Mouse (Mus musculus): Measurements from ENCODE around the gene Mfap1b. TPM values are rescaled to one million over a fixed set of nuclear protein-coding genes. Genes with fewer than 3 reads are reported as not detected.

The Mfap1b gene
- polyA plus RNA-seq, 1 experiment from 2014 or later: 65.0 TPM

DNA sequence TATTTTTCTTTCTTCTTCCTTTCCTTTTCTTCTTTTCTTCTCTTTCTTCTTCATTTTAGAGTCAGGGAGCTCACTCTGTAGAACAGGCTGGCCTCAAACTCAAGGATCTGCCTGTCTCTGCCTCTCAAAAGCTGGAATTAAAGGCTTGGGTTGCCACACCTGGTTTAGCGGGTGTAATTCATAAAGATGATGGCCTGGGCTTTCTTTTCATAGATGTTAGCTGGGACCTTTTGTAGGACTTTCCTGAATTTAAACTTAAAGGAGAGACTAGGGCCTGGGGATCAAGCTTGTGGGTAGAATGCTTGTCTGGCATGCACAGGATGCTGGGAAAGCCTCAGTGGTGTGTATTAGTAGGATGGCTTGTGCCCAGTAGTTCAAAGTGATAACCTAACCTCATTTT lies 29.7 kb downstream of the Mfap1b start, which contains the start of gene Ell3:
Gene Ell3 (minus strand): TSS at position 101 of the 400 bp plus-strand sequence.
- H3K4me3 ChIP-seq (replicated peaks; ENCODE audit: low read length): no peak within 1 kb of the TSS
- H3K4me1 ChIP-seq (replicated peaks; ENCODE audit: control insufficient read depth, insufficient read depth, low read length): peaks cover 12% of the 10 kb centered on the region; the same call in 1 of the 2 replicates
- H3K4me2 ChIP-seq (replicated peaks): 0 out of 2 replicates have a peak within 1 kb of the TSS, but pooled peaks have one; percentile 51
- H3K27me3 ChIP-seq (ENCODE audit: control insufficient read depth, insufficient read depth, low read length): peaks cover 26% of the 10 kb centered on the region
- ATAC-seq (ENCODE audit: low FRiP score): no peak
- H3K9me3 ChIP-seq (ENCODE audit: control insufficient read depth, low read length): no peaks in the 10 kb centered on the region
- no peak within 1 kb of the TSS for H3K27ac ChIP-seq
- 93% methylated on average over 1 of the region's 1 CpGs for WGBS
- DNase-seq (ENCODE audit: low spot score): no peak
- H3K36me3 ChIP-seq (replicated peaks; ENCODE audit: control insufficient read depth, insufficient read depth): peaks cover 10% of the 10 kb centered on the region
- H3K9ac ChIP-seq: no peak within 1 kb of the TSS

DNA sequence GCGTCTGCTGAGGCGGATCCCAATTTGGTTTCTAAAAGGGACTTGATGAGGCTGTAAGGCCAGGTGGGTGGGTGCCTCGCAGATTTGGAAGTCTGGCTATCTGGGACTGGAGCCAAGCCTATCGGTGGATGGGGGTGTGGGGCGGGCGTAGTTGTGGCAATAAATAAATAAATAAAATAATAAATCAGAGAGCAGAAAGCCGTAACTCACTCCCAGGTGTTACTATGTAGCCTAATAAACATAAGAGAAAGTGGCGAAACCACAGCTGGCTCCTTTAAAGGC lies 30.9 kb downstream of the Mfap1b start:
- Histone ChIP-seq H3K27ac (no peak overlapping the region), H3K4me2 (replicated peaks) (peak overlapping the region; percentile 51), H3K4me1 (replicated peaks; ENCODE audit: control insufficient read depth, insufficient read depth, low read length) (peaks cover 12% of the 10 kb centered on the region; the same call in 1 of the 2 replicates), H3K27me3 (ENCODE audit: control insufficient read depth, insufficient read depth, low read length) (peaks cover 26% of the 10 kb centered on the region), H3K36me3 (replicated peaks; ENCODE audit: control insufficient read depth, insufficient read depth) (peaks cover 22% of the 10 kb centered on the region), H3K9me3 (ENCODE audit: control insufficient read depth, low read length) (no peaks in the 10 kb centered on the region), H3K4me3 (replicated peaks; ENCODE audit: low read length) (peak overlapping the region; percentile 19; the same call in 1 of the 2 replicates), H3K9ac (no peak overlapping the region)
- WGBS: 15% methylated on average over 8 of the region's 8 CpGs
- DNase-seq (ENCODE audit: low spot score): no peak
- ATAC-seq (ENCODE audit: low FRiP score): no peak

DNA sequence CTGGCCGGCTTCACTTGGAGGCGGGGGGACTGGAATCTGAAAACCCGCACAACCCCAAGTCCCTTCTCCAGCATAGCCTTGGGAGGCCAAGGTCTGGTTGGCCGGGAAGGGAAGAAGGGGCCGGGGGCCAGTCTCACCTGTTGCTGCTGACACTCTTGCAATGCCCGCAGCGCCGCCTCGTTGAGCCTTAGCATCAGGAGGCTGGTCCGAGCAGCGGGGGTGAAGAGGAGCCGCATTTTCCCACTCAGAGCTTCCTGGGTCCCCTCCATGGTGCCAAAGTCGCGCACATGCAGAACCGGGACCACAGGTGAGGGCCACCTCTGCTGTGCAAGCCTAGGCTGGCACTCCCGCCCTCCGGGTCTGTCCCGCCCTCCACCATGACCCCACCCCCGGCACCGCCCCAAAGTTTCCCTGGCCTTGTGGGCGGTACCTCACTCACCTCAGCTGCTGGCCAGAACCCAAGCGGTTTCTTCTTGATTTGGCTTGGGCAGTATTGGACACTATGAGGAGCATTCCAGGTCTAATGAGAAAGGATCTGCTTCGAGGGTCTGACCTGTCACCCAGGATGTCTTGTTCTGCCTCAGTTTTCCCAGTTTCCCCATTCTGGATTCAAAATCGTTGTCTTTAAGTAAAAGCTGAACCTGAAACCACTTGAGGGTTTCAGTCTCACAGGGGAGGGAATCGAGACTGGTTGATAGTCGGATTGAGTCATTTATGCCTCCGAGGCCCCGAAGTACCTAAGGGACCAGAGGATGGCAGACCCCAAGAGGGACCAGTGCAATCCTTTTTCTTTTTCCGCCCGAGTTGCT lies 31.4 kb downstream of the Mfap1b start:
- DNase-seq (ENCODE audit: low spot score) (no peak), ATAC-seq (ENCODE audit: low FRiP score) (no peak; the same call in 1 of the 2 replicates)
- Histone ChIP-seq H3K4me1 (replicated peaks; ENCODE audit: control insufficient read depth, insufficient read depth, low read length) (peaks cover 12% of the 10 kb centered on the region; the same call in 1 of the 2 replicates), H3K9me3 (ENCODE audit: control insufficient read depth, low read length) (no peaks in the 10 kb centered on the region), H3K27ac (no peak overlapping the region), H3K9ac (no peak overlapping the region), H3K4me3 (replicated peaks; ENCODE audit: low read length) (peak overlapping the region; percentile 19), H3K4me2 (replicated peaks) (peak overlapping the region; percentile 51), H3K36me3 (replicated peaks; ENCODE audit: control insufficient read depth, insufficient read depth) (peaks cover 27% of the 10 kb centered on the region), H3K27me3 (ENCODE audit: control insufficient read depth, insufficient read depth, low read length) (peaks cover 26% of the 10 kb centered on the region)
- WGBS: under 1% methylated on average over 30 of the region's 30 CpGs

DNA sequence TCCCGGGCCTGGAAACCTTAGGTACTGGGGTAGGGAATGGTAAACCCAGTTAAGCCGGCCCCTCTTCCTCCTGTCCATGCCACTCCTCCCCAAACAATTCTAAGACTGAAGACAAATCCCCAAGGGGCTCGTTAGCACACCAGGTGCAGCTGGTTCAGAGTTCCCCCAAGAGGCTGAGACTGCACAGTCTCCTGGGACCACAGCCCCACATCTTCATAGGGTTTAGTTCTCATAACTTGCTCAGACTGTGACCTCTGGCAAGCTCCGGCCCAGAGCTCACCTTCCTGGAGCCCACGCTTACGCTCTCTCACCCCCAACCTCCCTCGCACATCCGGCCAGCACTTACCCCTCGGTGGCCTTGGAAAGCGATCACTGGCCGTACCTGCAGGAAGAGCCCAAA lies 32.1 kb downstream of the Mfap1b start:
- 13% methylated on average over 11 of the region's 11 CpGs for WGBS
- peaks cover 12% of the 10 kb centered on the region; the same call in 1 of the 2 replicates for H3K4me1 ChIP-seq (replicated peaks; ENCODE audit: control insufficient read depth, insufficient read depth, low read length)
- DNase-seq (ENCODE audit: low spot score) (no peak), ATAC-seq (ENCODE audit: low FRiP score) (no peak)
- peak overlapping the region; percentile 51 for H3K4me2 ChIP-seq (replicated peaks)
- no peak overlapping the region for H3K9ac ChIP-seq
- no peak overlapping the region for H3K27ac ChIP-seq
- no peaks in the 10 kb centered on the region for H3K9me3 ChIP-seq (ENCODE audit: control insufficient read depth, low read length)
- H3K4me3 ChIP-seq (replicated peaks; ENCODE audit: low read length): peak overlapping the region; percentile 19
- peaks cover 26% of the 10 kb centered on the region for H3K27me3 ChIP-seq (ENCODE audit: control insufficient read depth, insufficient read depth, low read length)
- peaks cover 34% of the 10 kb centered on the region for H3K36me3 ChIP-seq (replicated peaks; ENCODE audit: control insufficient read depth, insufficient read depth)

DNA sequence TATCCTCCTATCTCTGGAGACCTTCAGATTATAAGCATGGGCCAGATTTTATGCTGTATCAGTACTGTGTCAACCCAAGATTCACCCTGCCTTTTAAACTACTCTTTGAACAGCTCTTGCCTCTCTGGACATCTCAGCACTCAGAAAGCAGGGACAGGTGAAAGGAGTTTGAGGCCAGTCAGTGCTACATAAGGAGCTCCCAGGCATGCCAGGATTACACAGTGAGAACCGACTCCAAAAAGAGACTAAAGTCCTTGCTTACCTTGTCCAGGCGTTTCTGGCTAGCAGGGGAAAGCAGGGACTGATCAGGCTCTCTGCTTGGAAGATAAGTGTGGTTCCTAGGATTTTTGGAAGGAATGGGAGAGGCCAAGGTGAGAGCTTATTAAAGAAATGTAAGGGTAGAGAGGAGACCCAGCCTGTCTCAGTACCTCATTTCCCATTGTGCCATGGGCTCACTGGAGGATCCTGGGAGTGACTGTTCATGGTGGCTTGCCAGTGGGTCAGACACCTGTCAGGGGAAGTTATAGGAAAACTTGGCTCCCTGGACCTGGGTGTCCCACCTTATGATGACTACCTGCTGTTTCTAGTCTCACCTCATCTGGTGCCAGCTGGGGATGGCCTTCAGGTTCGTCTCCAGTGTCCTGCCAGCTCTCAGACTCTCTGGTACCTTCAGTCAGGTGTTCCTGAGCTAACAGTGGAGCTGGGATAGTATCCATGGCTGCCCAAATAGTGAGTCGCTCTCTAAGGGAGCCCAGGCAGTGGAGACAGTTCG lies 32.8 kb downstream of the Mfap1b start:
- Histone ChIP-seq H3K4me1 (replicated peaks; ENCODE audit: control insufficient read depth, insufficient read depth, low read length) (peaks cover 12% of the 10 kb centered on the region; the same call in 1 of the 2 replicates), H3K4me3 (replicated peaks; ENCODE audit: low read length) (no peak overlapping the region), H3K9me3 (ENCODE audit: control insufficient read depth, low read length) (no peaks in the 10 kb centered on the region), H3K4me2 (replicated peaks) (no peak overlapping the region), H3K36me3 (replicated peaks; ENCODE audit: control insufficient read depth, insufficient read depth) (peaks cover 42% of the 10 kb centered on the region), H3K27ac (no peak overlapping the region), H3K9ac (no peak overlapping the region), H3K27me3 (ENCODE audit: control insufficient read depth, insufficient read depth, low read length) (peaks cover 26% of the 10 kb centered on the region)
- 67% methylated on average over 5 of the region's 5 CpGs for WGBS
- ATAC-seq (ENCODE audit: low FRiP score) (no peak), DNase-seq (ENCODE audit: low spot score) (no peak)

DNA sequence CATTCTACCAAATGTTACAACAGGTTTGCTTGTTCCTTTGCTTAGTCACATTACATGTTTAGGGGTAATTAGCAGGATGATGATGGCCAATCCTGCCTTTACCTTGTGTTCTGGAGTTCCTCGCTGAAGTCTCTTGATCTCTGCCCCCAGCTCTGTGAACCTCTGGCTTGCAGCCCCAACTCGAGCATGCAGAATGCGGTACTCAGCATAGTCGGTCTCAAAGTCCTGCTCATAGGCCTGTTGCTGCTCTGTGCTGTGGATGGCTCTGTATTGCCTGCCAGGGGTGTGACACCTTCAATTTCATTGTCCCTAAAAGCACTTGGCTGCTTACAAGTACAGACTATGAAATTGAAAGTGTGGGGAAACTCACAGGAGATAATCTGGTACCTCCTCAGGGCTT lies 34.1 kb downstream of the Mfap1b start:
- no peaks in the 10 kb centered on the region for H3K9me3 ChIP-seq (ENCODE audit: control insufficient read depth, low read length)
- ATAC-seq (ENCODE audit: low FRiP score): no peak
- H3K4me1 ChIP-seq (replicated peaks; ENCODE audit: control insufficient read depth, insufficient read depth, low read length): peaks cover 12% of the 10 kb centered on the region; the same call in 1 of the 2 replicates
- 76% methylated on average over 4 of the region's 4 CpGs for WGBS
- DNase-seq (ENCODE audit: low spot score): no peak
- H3K27ac ChIP-seq: no peak overlapping the region
- no peak overlapping the region for H3K9ac ChIP-seq
- H3K36me3 ChIP-seq (replicated peaks; ENCODE audit: control insufficient read depth, insufficient read depth): peaks cover 54% of the 10 kb centered on the region
- no peak overlapping the region for H3K4me2 ChIP-seq (replicated peaks)
- H3K27me3 ChIP-seq (ENCODE audit: control insufficient read depth, insufficient read depth, low read length): peaks cover 26% of the 10 kb centered on the region
- no peak overlapping the region for H3K4me3 ChIP-seq (replicated peaks; ENCODE audit: low read length)

DNA sequence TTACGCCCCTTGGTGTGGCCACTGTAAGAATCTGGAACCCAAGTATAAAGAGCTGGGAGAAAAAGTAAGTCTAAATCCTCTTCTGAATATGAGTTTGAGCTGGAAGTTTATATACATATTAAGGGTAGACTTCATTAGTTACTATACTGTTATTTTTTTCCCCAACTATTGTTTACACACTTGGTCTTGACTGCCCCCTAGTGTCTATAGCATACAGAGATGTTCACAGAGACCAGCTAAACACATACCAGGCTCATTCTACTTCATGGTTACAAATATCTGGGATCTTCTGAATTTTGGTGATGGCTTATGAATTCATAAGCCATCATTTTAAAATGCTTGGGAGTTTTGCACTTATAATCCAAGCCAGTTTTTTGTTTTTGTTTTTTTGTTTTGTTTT lies 39.0 kb downstream of the Mfap1b start:
- 94% methylated on average over 1 of the region's 1 CpGs for WGBS
- H3K36me3 ChIP-seq (replicated peaks; ENCODE audit: control insufficient read depth, insufficient read depth): peaks cover 99% of the 10 kb centered on the region
- H3K4me2 ChIP-seq (replicated peaks): no peak overlapping the region
- H3K27me3 ChIP-seq (ENCODE audit: control insufficient read depth, insufficient read depth, low read length): no peaks in the 10 kb centered on the region
- H3K4me3 ChIP-seq (replicated peaks; ENCODE audit: low read length): no peak overlapping the region
- no peak for ATAC-seq (ENCODE audit: low FRiP score)
- DNase-seq (ENCODE audit: low spot score): peak; percentile 51
- H3K9ac ChIP-seq: no peak overlapping the region
- H3K27ac ChIP-seq: no peak overlapping the region
- H3K4me1 ChIP-seq (replicated peaks; ENCODE audit: control insufficient read depth, insufficient read depth, low read length): no peaks in the 10 kb centered on the region
- no peaks in the 10 kb centered on the region for H3K9me3 ChIP-seq (ENCODE audit: control insufficient read depth, low read length)

DNA sequence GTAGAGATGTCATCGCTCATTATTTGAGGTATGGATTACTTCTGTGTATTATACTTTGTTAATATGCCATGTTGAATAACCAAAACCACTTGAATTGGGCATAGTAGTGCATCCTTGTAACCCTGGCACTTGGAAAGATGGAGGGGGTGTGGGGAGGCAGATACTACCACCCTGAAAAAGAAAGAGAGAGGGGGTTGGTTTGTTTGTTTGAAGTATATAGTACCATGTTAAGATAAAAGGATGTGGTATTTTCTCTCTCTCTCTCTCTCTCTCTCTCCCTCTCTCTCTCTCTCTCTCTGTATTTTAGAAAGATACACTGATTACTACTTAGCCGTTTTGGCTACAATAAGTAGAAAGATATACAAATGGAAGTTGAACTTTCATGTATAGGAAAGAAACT lies 48.0 kb downstream of the Mfap1b start:
- no peaks in the 10 kb centered on the region for H3K4me1 ChIP-seq (replicated peaks; ENCODE audit: control insufficient read depth, insufficient read depth, low read length)
- H3K9me3 ChIP-seq (ENCODE audit: control insufficient read depth, low read length): no peaks in the 10 kb centered on the region
- H3K4me2 ChIP-seq (replicated peaks): no peak overlapping the region
- ATAC-seq (ENCODE audit: low FRiP score) (no peak), DNase-seq (ENCODE audit: low spot score) (no peak)
- 100% methylated on average over 2 of the region's 2 CpGs for WGBS
- no peaks in the 10 kb centered on the region for H3K27me3 ChIP-seq (ENCODE audit: control insufficient read depth, insufficient read depth, low read length)
- no peak overlapping the region for H3K9ac ChIP-seq
- H3K27ac ChIP-seq: no peak overlapping the region
- peaks cover 98% of the 10 kb centered on the region for H3K36me3 ChIP-seq (replicated peaks; ENCODE audit: control insufficient read depth, insufficient read depth)
- no peak overlapping the region for H3K4me3 ChIP-seq (replicated peaks; ENCODE audit: low read length)

DNA sequence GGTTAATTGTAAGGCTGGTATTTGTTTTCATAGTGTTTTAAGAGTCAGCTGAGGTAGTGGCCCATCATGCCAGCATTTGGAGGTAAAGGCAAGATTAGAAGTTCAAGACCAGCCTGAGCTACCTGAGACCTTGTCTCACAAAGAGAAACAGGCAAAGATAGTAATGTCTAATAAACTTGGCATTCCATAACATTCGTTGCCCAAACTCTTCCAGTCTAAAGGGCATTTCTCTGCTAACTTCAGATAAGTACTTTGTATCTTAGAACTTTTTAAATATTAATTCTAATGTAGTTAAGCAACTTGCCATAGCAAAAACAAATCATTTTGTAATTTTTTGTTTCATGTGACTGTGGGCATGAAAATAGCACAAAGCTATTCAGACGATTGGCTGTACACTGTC lies 50.7 kb downstream of the Mfap1b start:
- H3K9ac ChIP-seq: no peak overlapping the region
- H3K27me3 ChIP-seq (ENCODE audit: control insufficient read depth, insufficient read depth, low read length): no peaks in the 10 kb centered on the region
- H3K27ac ChIP-seq: no peak overlapping the region
- no peak overlapping the region for H3K4me2 ChIP-seq (replicated peaks)
- ATAC-seq (ENCODE audit: low FRiP score): no peak
- H3K4me3 ChIP-seq (replicated peaks; ENCODE audit: low read length): no peak overlapping the region
- DNase-seq (ENCODE audit: low spot score): no peak
- H3K9me3 ChIP-seq (ENCODE audit: control insufficient read depth, low read length): no peaks in the 10 kb centered on the region
- H3K36me3 ChIP-seq (replicated peaks; ENCODE audit: control insufficient read depth, insufficient read depth): peaks cover 82% of the 10 kb centered on the region
- WGBS: 92% methylated on average over 2 of the region's 2 CpGs
- no peaks in the 10 kb centered on the region for H3K4me1 ChIP-seq (replicated peaks; ENCODE audit: control insufficient read depth, insufficient read depth, low read length)
